Mouse (Mus musculus) liver, embryonic 15.5 days (tissue): ENCODE data around the gene Ccna1. TPM values are rescaled to one million over a fixed set of nuclear protein-coding genes. Genes with fewer than 3 reads are reported as not detected.

Experiments used
- ATAC-seq: fragments of 200-750 bp; cut with Nextera tagmentation; 2 replicates; pipeline ENCODE4 v1.8.0; 2017; ENCODE audit warnings: moderate number of reproducible peaks, mild to moderate bottlenecking, moderate library complexity; ENCODE audit not compliant: insufficient read depth
- H3K27ac ChIP-seq: fragments of 300-500 bp; sonication (generic); replicated peaks from 2 replicates; pipeline ENCODE4 v1.5.1; 2015; ENCODE audit warnings: mild to moderate bottlenecking, inconsistent platforms
- H3K27me3 ChIP-seq: fragments of 300-500 bp; sonication (generic); 2 replicates; pipeline ENCODE4 v1.6.1; 2015; ENCODE audit warnings: mild to moderate bottlenecking, inconsistent platforms
- H3K36me3 ChIP-seq: fragments of 300-500 bp; sonication (generic); replicated peaks from 2 replicates; pipeline ENCODE4 v1.6.1; 2015; ENCODE audit warnings: moderate library complexity, mild to moderate bottlenecking, inconsistent platforms
- H3K4me1 ChIP-seq: fragments of 300-500 bp; sonication (generic); replicated peaks from 2 replicates; pipeline ENCODE4 v1.6.1; 2015; ENCODE audit warnings: inconsistent platforms
- H3K4me2 ChIP-seq: fragments of 300-500 bp; sonication (generic); 2 replicates; pipeline ENCODE4 v1.6.1; 2015; ENCODE audit warnings: moderate library complexity, mild to moderate bottlenecking, inconsistent platforms
- H3K4me3 ChIP-seq: fragments of 300-500 bp; sonication (generic); replicated peaks from 2 replicates; pipeline ENCODE4 v1.5.1; 2015; ENCODE audit warnings: mild to moderate bottlenecking, inconsistent platforms
- H3K9ac ChIP-seq: fragments of 300-500 bp; sonication (generic); 2 replicates; pipeline ENCODE4 v1.6.1; 2015; ENCODE audit warnings: moderate library complexity, mild to moderate bottlenecking, inconsistent platforms
- H3K9me3 ChIP-seq: fragments of 300-500 bp; sonication (generic); replicated peaks from 2 replicates; pipeline ENCODE4 v1.6.1; 2016; ENCODE audit warnings: inconsistent platforms
- WGBS: fragments of 180-500 bp; shearing (Covaris S2); methylation state at CpG from one replicate; pipeline ENCODE4 v1.1.7; 2015; ENCODE audit warnings: mixed read lengths; ENCODE audit not compliant: insufficient replicate concordance; 5-methylcytosine and 5-hydroxymethylcytosine counted together
- polyA plus RNA-seq: library from polyadenylated mRNA; unstranded; fragments of >200 nt; fragmentation: Nextera tagmentation; extraction: Ambion mirVana; gene quantifications from 2 replicates; pipeline ENCODE4 v1.2.1, GENCODE M21; 2015

Gene Ccna1
- polyA plus RNA-seq, 1 experiment from 2014 or later: 0.56 TPM

- Histone ChIP-seq H3K36me3 (no peaks in the 10 kb centered on the region), H3K4me1 (no peaks in the 10 kb centered on the region), H3K4me3 (no peak overlapping the region), H3K9ac (no peak overlapping the region), H3K4me2 (no peak overlapping the region), H3K9me3 (no peaks in the 10 kb centered on the region), H3K27me3 (no peaks in the 10 kb centered on the region), H3K27ac (no peak overlapping the region)
- no peak for ATAC-seq
- WGBS: 43% methylated on average over 4 of the region's 4 CpGs
Measured at GRCm38 (mm10) chr3:55087360-55087759, 32.1 kb upstream of the Ccna1 start.

- no peak overlapping the region for H3K4me2 ChIP-seq
- H3K27ac ChIP-seq: no peak overlapping the region
- no peak for ATAC-seq
- H3K9me3 ChIP-seq: no peaks in the 10 kb centered on the region
- no peak overlapping the region for H3K4me3 ChIP-seq
- no peaks in the 10 kb centered on the region for H3K27me3 ChIP-seq
- WGBS: 67% methylated on average over 5 of the region's 5 CpGs
- H3K36me3 ChIP-seq: no peaks in the 10 kb centered on the region
- H3K4me1 ChIP-seq: no peaks in the 10 kb centered on the region
- no peak overlapping the region for H3K9ac ChIP-seq
Measured at GRCm38 (mm10) chr3:55086948-55087347, 31.6 kb upstream of the Ccna1 start.

- Histone ChIP-seq H3K4me3 (no peak overlapping the region), H3K27ac (no peak overlapping the region), H3K27me3 (no peaks in the 10 kb centered on the region), H3K4me1 (no peaks in the 10 kb centered on the region), H3K9me3 (no peaks in the 10 kb centered on the region), H3K4me2 (no peak overlapping the region), H3K9ac (no peak overlapping the region), H3K36me3 (no peaks in the 10 kb centered on the region)
- WGBS: 41% methylated on average over 3 of the region's 3 CpGs
- no peak for ATAC-seq
Measured at GRCm38 (mm10) chr3:55085716-55086115, 30.4 kb upstream of the Ccna1 start.

DNA sequence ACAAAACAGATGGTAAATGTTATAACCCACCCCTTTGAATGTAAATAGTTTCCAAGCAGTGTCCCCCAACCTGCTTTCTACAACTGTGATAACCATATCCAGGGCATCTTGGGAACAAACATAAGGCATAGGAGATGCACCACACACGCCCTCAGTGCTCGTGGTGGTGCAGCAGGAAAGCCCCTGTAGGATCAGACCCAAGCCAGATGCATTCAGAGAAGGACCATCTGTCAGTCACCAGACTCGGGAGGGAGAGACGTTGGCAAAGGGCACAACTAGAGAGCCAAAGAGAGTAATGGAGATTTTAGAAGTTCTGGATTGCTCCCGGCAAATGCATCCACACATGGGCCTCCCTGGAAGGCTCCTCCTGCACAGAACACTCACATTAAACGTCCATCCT is 29.5 kb upstream of the Ccna1 start:
- Histone ChIP-seq H3K9me3 (no peaks in the 10 kb centered on the region), H3K27ac (no peak overlapping the region), H3K4me1 (no peaks in the 10 kb centered on the region), H3K9ac (no peak overlapping the region), H3K36me3 (no peaks in the 10 kb centered on the region), H3K4me2 (no peak overlapping the region), H3K27me3 (no peaks in the 10 kb centered on the region), H3K4me3 (no peak overlapping the region)
- ATAC-seq: no peak
- WGBS: 52% methylated on average over 6 of the region's 6 CpGs

GRCm38 (mm10) chr3:55080055-55080454 is 24.8 kb upstream of the Ccna1 start:
- WGBS: 14% methylated on average over 6 of the region's 6 CpGs
- H3K9me3 ChIP-seq: no peaks in the 10 kb centered on the region
- no peak overlapping the region for H3K9ac ChIP-seq
- H3K27me3 ChIP-seq: no peaks in the 10 kb centered on the region
- H3K27ac ChIP-seq: no peak overlapping the region
- no peaks in the 10 kb centered on the region for H3K4me1 ChIP-seq
- H3K4me2 ChIP-seq: no peak overlapping the region
- no peaks in the 10 kb centered on the region for H3K36me3 ChIP-seq
- H3K4me3 ChIP-seq: no peak overlapping the region
- ATAC-seq: no peak

DNA sequence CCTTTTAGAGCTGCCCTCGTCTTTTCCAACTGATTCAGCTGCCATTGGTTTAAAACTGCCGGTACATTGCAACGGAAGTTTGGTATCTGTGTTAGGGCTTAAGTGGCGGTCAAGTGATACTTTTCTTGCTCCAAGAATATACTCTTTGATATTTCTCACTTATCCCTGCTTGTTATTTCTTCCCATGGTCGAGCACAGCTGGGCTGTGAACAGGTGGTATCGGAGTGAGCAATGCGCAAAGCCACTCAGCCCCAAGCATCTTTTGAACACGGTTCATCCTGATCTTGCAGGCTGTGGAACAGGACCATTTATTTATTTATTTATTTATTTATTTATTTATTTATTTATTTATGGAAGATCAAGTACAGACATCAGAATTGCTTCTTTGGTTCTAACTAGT is 24.3 kb upstream of the Ccna1 start:
- no peaks in the 10 kb centered on the region for H3K9me3 ChIP-seq
- H3K36me3 ChIP-seq: no peaks in the 10 kb centered on the region
- no peak for ATAC-seq
- no peak overlapping the region for H3K27ac ChIP-seq
- no peak overlapping the region for H3K4me3 ChIP-seq
- H3K4me2 ChIP-seq: no peak overlapping the region
- H3K4me1 ChIP-seq: no peaks in the 10 kb centered on the region
- WGBS: 51% methylated on average over 8 of the region's 8 CpGs
- H3K27me3 ChIP-seq: no peaks in the 10 kb centered on the region
- no peak overlapping the region for H3K9ac ChIP-seq

DNA sequence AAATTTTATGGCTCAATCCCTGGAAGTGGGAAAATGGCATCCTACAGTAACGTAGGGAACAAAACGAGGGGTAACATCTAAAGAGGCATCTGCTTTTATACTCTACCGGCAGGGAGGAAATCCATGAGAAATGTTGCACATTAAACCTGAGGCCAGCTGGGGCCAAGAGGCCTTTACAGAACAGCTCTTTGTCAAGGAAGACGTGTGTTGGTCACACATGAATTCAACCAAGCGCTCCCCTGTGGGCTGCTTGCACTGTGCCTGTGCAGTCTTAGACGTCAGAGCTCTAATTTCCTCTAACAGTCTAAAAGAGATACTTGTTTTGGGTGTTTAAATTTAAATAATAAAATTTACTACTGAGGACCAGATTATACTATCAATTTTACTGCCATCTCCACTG is 22.9 kb upstream of the Ccna1 start:
- Histone ChIP-seq H3K4me3 (no peak overlapping the region), H3K9ac (no peak overlapping the region), H3K4me1 (no peaks in the 10 kb centered on the region), H3K4me2 (no peak overlapping the region), H3K27me3 (no peaks in the 10 kb centered on the region), H3K9me3 (no peaks in the 10 kb centered on the region), H3K36me3 (no peaks in the 10 kb centered on the region), H3K27ac (no peak overlapping the region)
- 61% methylated on average over 6 of the region's 6 CpGs for WGBS
- no peak for ATAC-seq

GRCm38 (mm10) chr3:55075294-55075648 is 20.0 kb upstream of the Ccna1 start:
- no peak overlapping the region for H3K9ac ChIP-seq
- no peaks in the 10 kb centered on the region for H3K27me3 ChIP-seq
- no peaks in the 10 kb centered on the region for H3K4me1 ChIP-seq
- no peaks in the 10 kb centered on the region for H3K9me3 ChIP-seq
- no peak overlapping the region for H3K27ac ChIP-seq
- ATAC-seq: no peak
- no peak overlapping the region for H3K4me2 ChIP-seq
- no peak overlapping the region for H3K4me3 ChIP-seq
- WGBS: 55% methylated on average over 3 of the region's 3 CpGs
- H3K36me3 ChIP-seq: no peaks in the 10 kb centered on the region

- Histone ChIP-seq H3K4me1 (no peaks in the 10 kb centered on the region), H3K4me3 (no peak overlapping the region), H3K27me3 (no peaks in the 10 kb centered on the region), H3K27ac (no peak overlapping the region), H3K9ac (no peak overlapping the region), H3K36me3 (no peaks in the 10 kb centered on the region), H3K9me3 (no peaks in the 10 kb centered on the region), H3K4me2 (no peak overlapping the region)
- 65% methylated on average over 6 of the region's 6 CpGs for WGBS
- ATAC-seq: no peak
Measured at GRCm38 (mm10) chr3:55074576-55075293, 19.4 kb upstream of the Ccna1 start.

DNA sequence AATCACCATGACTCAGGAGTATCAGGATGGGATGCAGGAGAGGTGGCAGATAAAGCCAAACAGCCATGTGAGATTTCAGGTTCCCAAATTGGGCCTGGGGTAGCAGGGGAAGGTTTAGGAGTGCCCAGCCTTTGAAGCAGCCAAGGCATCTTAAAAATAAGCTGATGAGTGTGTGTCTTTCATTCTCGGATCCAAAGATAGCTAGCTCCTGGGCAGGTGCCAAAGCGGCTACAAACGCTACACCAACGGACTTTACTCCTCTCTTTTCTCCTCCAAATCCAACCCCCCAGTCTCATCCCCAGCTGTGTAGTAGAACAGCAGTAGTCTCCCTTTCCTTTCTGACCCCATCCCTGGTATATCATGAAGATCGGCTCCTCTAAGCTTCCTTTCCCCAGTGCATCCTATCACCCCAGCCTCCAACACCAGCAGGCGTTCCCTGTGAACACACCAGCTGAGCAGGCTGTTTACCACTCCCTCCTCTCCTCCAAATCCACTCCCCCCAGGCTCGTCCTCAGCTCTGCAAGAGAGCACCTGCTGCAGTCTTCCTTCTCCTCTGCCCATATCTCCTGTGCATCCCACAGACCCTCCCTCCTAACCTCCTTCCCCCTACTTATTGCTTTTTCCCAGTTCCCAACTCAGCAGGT is 12.6 kb upstream of the Ccna1 start:
- Histone ChIP-seq H3K36me3 (no peaks in the 10 kb centered on the region), H3K4me1 (no peaks in the 10 kb centered on the region), H3K4me3 (no peak overlapping the region), H3K4me2 (no peak overlapping the region), H3K9ac (no peak overlapping the region), H3K27me3 (peaks cover 8% of the 10 kb centered on the region), H3K9me3 (no peaks in the 10 kb centered on the region), H3K27ac (no peak overlapping the region)
- WGBS: 30% methylated on average over 7 of the region's 7 CpGs
- ATAC-seq: no peak

GRCm38 (mm10) chr3:55066666-55067023 is 11.3 kb upstream of the Ccna1 start:
- H3K27ac ChIP-seq: no peak overlapping the region
- H3K9ac ChIP-seq: no peak overlapping the region
- peaks cover 8% of the 10 kb centered on the region for H3K27me3 ChIP-seq

More at GRCm38 (mm10) chr3:55066666-55067023, 11.3 kb upstream of the Ccna1 start:
- no peaks in the 10 kb centered on the region for H3K36me3 ChIP-seq
- H3K4me3 ChIP-seq: no peak overlapping the region
- no peak overlapping the region for H3K4me2 ChIP-seq
- no peaks in the 10 kb centered on the region for H3K9me3 ChIP-seq
- H3K4me1 ChIP-seq: no peaks in the 10 kb centered on the region
- 57% methylated on average over 12 of the region's 12 CpGs for WGBS
- no peak for ATAC-seq
